Comparison of ENCODE assay signal across 18 mouse cellular contexts in genomic region chr5:56007861-56008260, GRCm38 (mm10).
DNase-seq lines count a peak whose midpoint lies in the region; ATAC-seq lines count a peak whose summit lies in the region.
"Had no signal": no experiment of that assay in that cellular context is flagged by ENCODE, and none has a peak within 500 bp of the region (broad histone marks: within the 10 kb centered on the region; RNA-seq: fewer than 3 reads in every experiment).

No protein-coding gene starts in this region.

- no peak for ATAC-seq in embryonic facial prominence, embryonic 14.5 days (ENCODE audit: low read depth)
- peak; percentile 63; the same call in 1 of the 2 replicates for ATAC-seq in hindbrain, embryonic 12.5 days (ENCODE audit: low FRiP score)
- ATAC-seq: CD4-positive, CD25-positive, alpha-beta regulatory T cell, adult 4 months; intestine, embryonic 15.5 days had no signal

- no peak overlapping the region for H3K27ac ChIP-seq in embryonic facial prominence, embryonic 14.5 days (replicated peaks; ENCODE audit: low read depth, low read length)
- H3K27ac ChIP-seq in embryonic facial prominence, embryonic 10.5 days (replicated peaks), result no peak overlapping the region
- no peak overlapping the region for H3K27ac ChIP-seq in hindbrain, embryonic 12.5 days
- no peak overlapping the region for H3K27ac ChIP-seq in hindbrain, embryonic 10.5 days
- H3K27ac ChIP-seq: heart, embryonic 15.5 days; intestine, embryonic 15.5 days; limb, embryonic 15.5 days; liver, embryonic 15.5 days; macrophage; neural tube, embryonic 12.5 days had no signal

- H3K36me3 ChIP-seq in embryonic facial prominence, embryonic 14.5 days (ENCODE audit: control insufficient read depth, insufficient read depth, low read length), result no peaks in the 10 kb centered on the region
- H3K36me3 ChIP-seq in embryonic facial prominence, embryonic 10.5 days (replicated peaks), result no peaks in the 10 kb centered on the region
- H3K36me3 ChIP-seq in hindbrain, embryonic 12.5 days, result no peaks in the 10 kb centered on the region
- no peaks in the 10 kb centered on the region for H3K36me3 ChIP-seq in hindbrain, embryonic 10.5 days
- H3K36me3 ChIP-seq: heart, embryonic 15.5 days; intestine, embryonic 15.5 days; limb, embryonic 15.5 days; liver, embryonic 15.5 days; neural tube, embryonic 12.5 days had no signal

- intact Hi-C loops in gastrocnemius, postnatal 36 days (cut with DNase I), result no loop called here

- H3K4me3 ChIP-seq in embryonic facial prominence, embryonic 14.5 days (ENCODE audit: low read depth, low read length), result no peak overlapping the region
- no peak overlapping the region for H3K4me3 ChIP-seq in embryonic facial prominence, embryonic 10.5 days
- no peak overlapping the region for H3K4me3 ChIP-seq in hindbrain, embryonic 12.5 days
- no peak overlapping the region for H3K4me3 ChIP-seq in hindbrain, embryonic 10.5 days
- H3K4me3 ChIP-seq: heart, embryonic 15.5 days; intestine, embryonic 15.5 days; limb, embryonic 15.5 days; liver, embryonic 15.5 days; neural tube, embryonic 12.5 days had no signal

- 44% methylated on average over 3 of the region's 3 CpGs for WGBS in embryonic facial prominence, embryonic 14.5 days
- 55% methylated on average over 3 of the region's 3 CpGs for WGBS in embryonic facial prominence, embryonic 10.5 days
- WGBS in hindbrain, embryonic 12.5 days, result 57% methylated on average over 3 of the region's 3 CpGs
- WGBS in hindbrain, embryonic 10.5 days, result 69% methylated on average over 3 of the region's 3 CpGs

- H3K27me3 ChIP-seq in embryonic facial prominence, embryonic 14.5 days (replicated peaks; ENCODE audit: control insufficient read depth, insufficient read depth, low read length), result no peaks in the 10 kb centered on the region
- H3K27me3 ChIP-seq in embryonic facial prominence, embryonic 10.5 days (replicated peaks; ENCODE audit: low read depth, poor library complexity, severe bottlenecking), result no peaks in the 10 kb centered on the region
- H3K27me3 ChIP-seq in hindbrain, embryonic 12.5 days, result no peaks in the 10 kb centered on the region
- H3K27me3 ChIP-seq in hindbrain, embryonic 10.5 days (ENCODE audit: insufficient read depth, poor library complexity, severe bottlenecking), result no peaks in the 10 kb centered on the region
- H3K27me3 ChIP-seq: heart, embryonic 15.5 days; intestine, embryonic 15.5 days; limb, embryonic 15.5 days; liver, embryonic 15.5 days; neural tube, embryonic 12.5 days had no signal

- H3K9ac ChIP-seq in embryonic facial prominence, embryonic 14.5 days (ENCODE audit: low read depth, low read length), result no peak overlapping the region
- H3K9ac ChIP-seq in hindbrain, embryonic 12.5 days, result no peak overlapping the region
- H3K9ac ChIP-seq: heart, embryonic 15.5 days; intestine, embryonic 15.5 days; limb, embryonic 15.5 days; liver, embryonic 15.5 days; neural tube, embryonic 12.5 days had no signal

- H3K4me1 ChIP-seq in embryonic facial prominence, embryonic 14.5 days (ENCODE audit: control insufficient read depth, insufficient read depth, low read length), result no peaks in the 10 kb centered on the region
- no peaks in the 10 kb centered on the region for H3K4me1 ChIP-seq in embryonic facial prominence, embryonic 10.5 days
- H3K4me1 ChIP-seq in hindbrain, embryonic 12.5 days, result no peaks in the 10 kb centered on the region
- H3K4me1 ChIP-seq in hindbrain, embryonic 10.5 days (replicated peaks), result no peaks in the 10 kb centered on the region
- H3K4me1 ChIP-seq: heart, embryonic 15.5 days; intestine, embryonic 15.5 days; limb, embryonic 15.5 days; liver, embryonic 15.5 days; neural tube, embryonic 12.5 days had no signal

- DNase-seq in embryonic facial prominence, embryonic 14.5 days (ENCODE audit: low spot score), result peak; percentile 20
- no peak for DNase-seq in embryonic facial prominence, embryonic 10.5 days (ENCODE audit: low spot score)
- DNase-seq in hindbrain, embryonic 10.5 days (ENCODE audit: low spot score), result no peak
- peak; percentile 74 for DNase-seq in ES-CJ7 (ENCODE audit: low read depth, low spot score)
- DNase-seq in embryo, embryonic 10.5 days (ENCODE audit: low spot score), result peak; percentile 17
- no peak for DNase-seq in gastrocnemius, postnatal 36 days
- DNase-seq: cerebellum, adult 9-10 months; gastrocnemius, postnatal 14 days; heart, postnatal 4 days; kidney, postnatal 36 days had no signal

- no peak overlapping the region for H3K4me2 ChIP-seq in embryonic facial prominence, embryonic 14.5 days (ENCODE audit: low read depth, low read length)
- H3K4me2 ChIP-seq in hindbrain, embryonic 12.5 days (replicated peaks), result no peak overlapping the region
- H3K4me2 ChIP-seq: heart, embryonic 15.5 days; intestine, embryonic 15.5 days; limb, embryonic 15.5 days; liver, embryonic 15.5 days; neural tube, embryonic 12.5 days had no signal

- H3K9me3 ChIP-seq in embryonic facial prominence, embryonic 14.5 days (ENCODE audit: control insufficient read depth, low read length), result no peaks in the 10 kb centered on the region
- H3K9me3 ChIP-seq in embryonic facial prominence, embryonic 10.5 days, result no peaks in the 10 kb centered on the region
- no peaks in the 10 kb centered on the region for H3K9me3 ChIP-seq in hindbrain, embryonic 12.5 days (replicated peaks)
- no peaks in the 10 kb centered on the region for H3K9me3 ChIP-seq in hindbrain, embryonic 10.5 days
- H3K9me3 ChIP-seq: heart, embryonic 15.5 days; intestine, embryonic 15.5 days; limb, embryonic 15.5 days; liver, embryonic 15.5 days; neural tube, embryonic 12.5 days had no signal

Comparison
In these comparisons a context has a peak if more than half of its experiments do, and no peak if none do; other contexts are left out.
1. DNase-seq: peak in embryonic facial prominence, embryonic 14.5 days (single experiment), ES-CJ7 (single experiment) and embryo, embryonic 10.5 days (single experiment); none in embryonic facial prominence, embryonic 10.5 days (single experiment), hindbrain, embryonic 10.5 days (single experiment) and gastrocnemius, postnatal 36 days (0 of 2).